Mouse (Mus musculus) right cerebral cortex, postnatal 36 days (tissue): Measurements from ENCODE around the gene Lima1.
"Not testable (repeated sequence)": the region's sequence is repeated elsewhere in the genome, so short reads cannot be mapped to it uniquely, and the experiment has no call there.

Source experiments
- DNase-seq, 2 experiments: peaks; one replicate each; pipeline ENCODE4 v3.0.0; 2022; ENCODE audit warnings: low spot score in 2 of 2, mixed read lengths in 1 of 2

Lima1 gene

GRCm38 (mm10) chr15:99875334-99875869 lies at the start of gene Lima1:
Gene Lima1 (minus strand): TSS chr15:99875456.
- DNase-seq, result peak; percentile 63 to 70

- no peak for DNase-seq
Observed at GRCm38 (mm10) chr15:99919601-99920158, 44.4 kb upstream of the Lima1 start.

- DNase-seq, result no peak
Observed at GRCm38 (mm10) chr15:99917264-99917663, 42.0 kb upstream of the Lima1 start.

GRCm38 (mm10) chr15:99914613-99915012 lies 39.4 kb upstream of the Lima1 start:
- no peak for DNase-seq

GRCm38 (mm10) chr15:99911785-99912184 lies 36.5 kb upstream of the Lima1 start:
- DNase-seq, result no peak

GRCm38 (mm10) chr15:99909339-99909996 lies 34.2 kb upstream of the Lima1 start:
- not testable (repeated sequence) for DNase-seq

- no peak for DNase-seq
Observed at GRCm38 (mm10) chr15:99907514-99907913, 32.3 kb upstream of the Lima1 start.

- no peak for DNase-seq
Observed at GRCm38 (mm10) chr15:99907041-99907440, 31.8 kb upstream of the Lima1 start.

- DNase-seq, result no peak
Observed at GRCm38 (mm10) chr15:99904841-99905240, 29.6 kb upstream of the Lima1 start.

- DNase-seq, result peak; percentile 17 to 25
Observed at GRCm38 (mm10) chr15:99904333-99904732, 29.1 kb upstream of the Lima1 start.

GRCm38 (mm10) chr15:99903227-99903626 lies 28.0 kb upstream of the Lima1 start:
- no peak for DNase-seq

- DNase-seq, result no peak
Observed at GRCm38 (mm10) chr15:99902786-99903185, 27.5 kb upstream of the Lima1 start.

- DNase-seq, result no peak
Observed at GRCm38 (mm10) chr15:99896621-99897020, 21.4 kb upstream of the Lima1 start.

- no peak for DNase-seq
Observed at GRCm38 (mm10) chr15:99891355-99891754, 16.1 kb upstream of the Lima1 start.

GRCm38 (mm10) chr15:99890412-99891236 lies 15.4 kb upstream of the Lima1 start:
- no peak for DNase-seq

- no peak for DNase-seq
Observed at GRCm38 (mm10) chr15:99889275-99889874, 14.1 kb upstream of the Lima1 start.

GRCm38 (mm10) chr15:99887130-99887529 lies 11.9 kb upstream of the Lima1 start:
- not testable (repeated sequence) for DNase-seq

- DNase-seq, result no peak
Observed at GRCm38 (mm10) chr15:99884038-99884437, 8.8 kb upstream of the Lima1 start.

- DNase-seq, result no peak
Observed at GRCm38 (mm10) chr15:99878541-99878940, 3.3 kb upstream of the Lima1 start.

GRCm38 (mm10) chr15:99874612-99875333 lies 483 bp downstream of the Lima1 start:
- DNase-seq, result no peak

GRCm38 (mm10) chr15:99872543-99872942 lies 2.7 kb downstream of the Lima1 start:
- DNase-seq, result no peak
